Mouse (Mus musculus): ENCODE results near the gene Birc6. TPM values are rescaled to one million over a fixed set of nuclear protein-coding genes. Genes with fewer than 3 reads are reported as not detected.

The Birc6 gene
- polyA plus RNA-seq (2012), result 0.73 and 1.1 TPM in 2 replicates

DNA sequence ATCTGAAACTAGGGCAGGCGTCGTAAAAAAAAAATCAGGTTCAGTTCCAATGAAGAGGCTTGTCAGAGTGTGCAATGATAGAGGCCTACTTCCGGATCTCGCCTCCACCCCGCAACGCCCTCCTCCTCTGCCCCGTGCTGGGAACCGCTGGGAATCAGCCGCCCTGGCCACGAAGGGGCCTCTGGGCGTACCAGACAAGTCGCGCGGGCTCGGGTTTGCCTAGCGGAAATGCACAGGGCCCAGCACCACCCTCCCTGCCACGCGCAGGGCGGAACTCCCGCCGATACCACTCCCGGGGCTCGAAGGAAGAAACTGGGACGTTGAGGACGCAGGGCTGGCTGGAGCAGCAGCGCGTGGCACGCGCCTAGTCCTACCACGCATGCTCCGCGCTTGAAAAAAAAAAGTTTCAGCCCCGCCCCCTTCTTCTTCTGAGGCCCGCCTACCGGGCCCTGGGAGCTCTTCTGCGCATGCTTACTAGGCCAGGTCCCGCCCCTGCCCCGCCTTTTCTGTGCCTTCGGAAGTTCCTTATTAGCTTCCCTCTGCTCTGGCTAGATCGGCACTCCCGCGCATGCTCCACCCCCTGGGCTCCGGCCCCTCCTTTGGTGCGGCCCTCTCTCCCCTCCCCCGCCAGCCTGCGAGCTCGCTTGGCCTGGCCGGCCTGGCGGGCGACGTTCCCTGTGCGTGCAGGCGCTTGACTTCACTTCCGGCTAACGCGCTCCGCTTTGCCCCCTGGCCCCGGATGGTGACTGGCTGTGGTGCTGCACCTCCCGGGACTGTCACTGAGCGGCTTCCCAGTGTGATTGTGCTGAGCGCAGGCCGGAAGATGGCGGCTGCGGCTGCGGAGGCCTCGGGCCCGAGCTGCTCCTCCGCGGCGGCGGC is at the start of gene Birc6:
Birc6 (plus strand) TSS at position 567 of the 879 bp plus-strand sequence.
- Histone ChIP-seq H3K27me3 (ENCODE audit: control insufficient read depth) (no peaks in the 10 kb centered on the region), H3K9me3 (ENCODE audit: control insufficient read depth, low read length) (no peaks in the 10 kb centered on the region; the same call in 1 of the 2 replicates), H3K4me1 (ENCODE audit: control insufficient read depth) (peaks cover 43% of the 10 kb centered on the region), H3K4me3 (replicated peaks) (peak within 1 kb of the TSS; percentile 90), H3K36me3 (ENCODE audit: control insufficient read depth) (peaks cover 3% of the 10 kb centered on the region)
- TF ChIP-seq TAL1 (IDR thresholded peaks at IDR 0.05; ENCODE audit: low read length), result no peak
- no peak for TF ChIP-seq GATA1 (IDR thresholded peaks at IDR 0.05; ENCODE audit: low read length)

DNA sequence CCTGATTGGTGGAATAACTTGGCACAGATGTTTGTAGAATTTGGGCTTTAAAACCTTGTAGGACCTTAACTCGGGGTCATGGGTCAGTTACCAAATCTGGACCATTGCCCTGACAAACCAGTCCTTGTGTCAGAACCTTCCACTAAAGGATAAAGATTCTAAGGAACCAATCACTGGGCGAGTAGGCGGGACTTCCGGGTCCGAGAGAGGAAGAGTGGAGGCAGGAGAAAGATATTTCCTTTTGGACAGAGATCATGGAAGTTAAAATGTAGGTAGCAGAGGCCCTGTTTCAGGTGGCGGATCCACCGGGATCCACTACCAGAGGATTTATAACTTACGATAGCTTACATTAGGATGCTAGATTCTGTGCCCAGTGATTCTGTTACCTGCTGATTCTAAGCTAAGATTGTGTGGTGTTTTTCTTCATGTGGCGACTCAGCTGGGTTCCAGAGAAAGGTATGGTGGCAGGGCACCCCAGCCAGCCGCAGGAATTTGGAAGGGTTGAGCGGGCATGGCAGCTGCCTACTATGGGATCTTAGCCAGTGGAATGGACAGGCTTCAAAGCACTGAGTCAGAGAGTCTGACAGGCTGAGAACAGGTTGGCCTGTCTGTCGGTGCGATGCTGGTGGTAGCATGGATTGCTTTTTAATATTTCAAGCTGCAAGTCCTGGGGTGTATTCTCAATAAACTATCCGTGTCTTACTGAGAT is 47.6 kb upstream of the Birc6 start:
- no peaks in the 10 kb centered on the region for H3K9me3 ChIP-seq (ENCODE audit: control insufficient read depth, low read length)
- TF ChIP-seq TAL1 (IDR thresholded peaks at IDR 0.05; ENCODE audit: low read length) (no peak), GATA1 (IDR thresholded peaks at IDR 0.05; ENCODE audit: low read length) (no peak)
- no peaks in the 10 kb centered on the region for H3K36me3 ChIP-seq (ENCODE audit: control insufficient read depth)
- H3K27me3 ChIP-seq (ENCODE audit: control insufficient read depth), result peaks cover 5% of the 10 kb centered on the region
- no peaks in the 10 kb centered on the region for H3K4me1 ChIP-seq (ENCODE audit: control insufficient read depth)
- no peak overlapping the region for H3K4me3 ChIP-seq (replicated peaks)

DNA sequence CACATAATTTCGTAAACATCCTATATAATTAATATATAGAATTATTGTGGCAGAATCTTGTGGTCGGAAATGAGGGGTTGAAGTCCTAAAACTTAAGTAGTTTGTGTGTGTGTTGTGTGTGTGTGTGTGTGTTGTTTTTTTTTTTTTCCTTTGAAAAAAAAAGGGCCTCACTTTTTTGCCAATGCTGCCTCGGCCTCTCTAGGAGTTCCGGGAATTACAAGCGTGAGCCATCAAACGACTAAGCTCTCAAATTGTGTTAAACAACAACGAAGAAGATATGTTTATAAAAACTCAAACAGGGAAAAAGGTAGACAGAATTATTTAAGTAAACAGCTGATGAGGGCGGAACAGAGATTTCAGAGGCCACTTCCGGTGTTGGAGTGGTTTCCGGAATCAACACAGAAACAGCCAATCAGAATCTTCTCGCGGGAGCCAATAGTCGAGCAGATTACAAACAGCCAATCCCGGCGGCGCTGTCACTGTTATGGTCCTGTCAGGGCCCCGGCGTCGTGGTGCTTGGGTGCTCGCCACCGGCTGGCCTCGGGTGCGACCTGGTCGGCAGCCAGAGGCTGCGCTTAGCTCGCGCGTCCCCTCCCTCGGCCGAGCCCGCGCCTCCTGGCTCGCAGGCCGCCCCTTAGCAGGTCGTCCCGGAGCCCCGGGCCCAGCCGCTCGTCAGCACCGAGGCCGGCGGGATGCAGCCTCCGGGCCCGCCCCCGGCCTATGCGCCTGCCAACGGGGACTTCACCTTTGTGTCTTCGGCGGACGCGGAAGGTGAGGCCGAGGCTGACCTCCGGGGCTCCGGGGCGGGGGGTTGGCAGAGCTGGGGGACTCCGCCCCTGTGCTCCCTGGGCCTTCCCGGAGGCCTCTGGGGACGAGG is 38.8 kb upstream of the Birc6 start, which contains the start of gene Yipf4:
Yipf4 (plus strand) TSS at position 470 of the 877 bp plus-strand sequence.
- Histone ChIP-seq H3K27me3 (ENCODE audit: control insufficient read depth) (peaks cover 10% of the 10 kb centered on the region), H3K4me1 (ENCODE audit: control insufficient read depth) (peaks cover 16% of the 10 kb centered on the region), H3K4me3 (replicated peaks) (peak within 1 kb of the TSS; percentile 97), H3K36me3 (ENCODE audit: control insufficient read depth) (peaks cover 28% of the 10 kb centered on the region), H3K9me3 (ENCODE audit: control insufficient read depth, low read length) (no peaks in the 10 kb centered on the region)
- TF ChIP-seq GATA1 (IDR thresholded peaks at IDR 0.05; ENCODE audit: low read length), result no peak

DNA sequence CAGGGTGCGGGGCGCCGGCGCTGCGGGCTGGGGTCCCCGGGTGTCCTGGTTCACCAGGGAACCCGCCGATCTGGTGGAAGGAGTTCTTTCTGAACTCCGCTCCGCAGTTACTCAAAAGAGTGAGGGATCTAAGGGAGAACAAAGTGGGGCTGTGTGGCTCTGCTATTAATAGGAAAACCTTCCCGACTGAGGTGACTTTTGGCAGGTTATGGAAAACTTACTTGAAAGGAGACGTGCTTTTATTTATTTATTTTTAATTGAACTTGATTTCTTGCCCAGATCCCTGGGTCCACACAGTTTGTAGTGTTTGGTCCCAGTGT is 38.2 kb upstream of the Birc6 start:
- peaks cover 34% of the 10 kb centered on the region for H3K36me3 ChIP-seq (ENCODE audit: control insufficient read depth)

DNA sequence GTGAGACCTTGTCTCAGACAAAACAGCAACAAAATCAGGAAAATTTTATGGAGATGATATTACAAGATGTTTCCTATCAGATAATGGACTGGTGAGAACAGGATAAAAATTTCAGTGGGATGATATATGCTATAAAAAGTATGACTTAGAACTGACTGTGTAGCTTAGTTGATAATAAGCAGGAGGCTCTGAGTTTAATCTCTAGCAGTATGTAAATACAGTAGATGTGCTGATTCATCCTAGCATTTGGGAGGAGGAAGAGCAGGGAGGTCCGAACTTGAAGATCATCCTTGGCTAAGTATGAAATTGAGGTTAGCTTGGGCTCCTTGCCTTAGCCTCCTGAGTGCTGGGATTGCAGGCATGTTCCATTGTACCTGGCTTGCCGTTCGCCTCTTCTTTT is 36.5 kb upstream of the Birc6 start:
- H3K36me3 ChIP-seq (ENCODE audit: control insufficient read depth), result peaks cover 51% of the 10 kb centered on the region
- TF ChIP-seq TAL1 (IDR thresholded peaks at IDR 0.05; ENCODE audit: low read length), result no peak
- peak; percentile 63 for TF ChIP-seq GATA1 (IDR thresholded peaks at IDR 0.05; ENCODE audit: low read length)

More for the DNA sequence above, 38.2 kb upstream of the Birc6 start:
- H3K27me3 ChIP-seq (ENCODE audit: control insufficient read depth), result peaks cover 9% of the 10 kb centered on the region
- no peak for TF ChIP-seq TAL1 (IDR thresholded peaks at IDR 0.05; ENCODE audit: low read length)
- TF ChIP-seq GATA1 (IDR thresholded peaks at IDR 0.05; ENCODE audit: low read length), result no peak
- peaks cover 16% of the 10 kb centered on the region for H3K4me1 ChIP-seq (ENCODE audit: control insufficient read depth)
- H3K9me3 ChIP-seq (ENCODE audit: control insufficient read depth, low read length), result no peaks in the 10 kb centered on the region
- H3K4me3 ChIP-seq (replicated peaks), result peak overlapping the region; percentile 97

DNA sequence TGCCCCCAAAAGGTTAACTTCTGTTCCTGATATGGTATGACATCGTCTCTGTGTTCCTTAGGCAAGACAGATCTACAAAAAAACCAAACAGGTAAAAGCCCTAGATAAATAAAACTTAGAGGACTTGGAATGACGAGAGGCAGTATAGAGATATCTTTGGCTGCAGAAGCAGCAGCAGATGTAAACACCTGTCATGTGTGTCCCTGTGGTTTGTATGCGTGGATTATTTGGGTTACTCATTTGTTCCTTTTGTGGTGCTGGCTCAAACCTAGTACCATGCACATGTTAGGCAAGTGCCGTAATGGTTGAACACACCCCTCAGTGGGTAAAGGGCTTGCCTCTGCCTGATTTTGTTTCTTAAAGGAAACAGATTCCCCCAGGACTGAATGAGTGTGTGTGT is 27.9 kb upstream of the Birc6 start:
- no peak overlapping the region for H3K4me3 ChIP-seq (replicated peaks)
- H3K27me3 ChIP-seq (ENCODE audit: control insufficient read depth), result no peaks in the 10 kb centered on the region
- no peaks in the 10 kb centered on the region for H3K9me3 ChIP-seq (ENCODE audit: control insufficient read depth, low read length)
- no peaks in the 10 kb centered on the region for H3K4me1 ChIP-seq (ENCODE audit: control insufficient read depth)
- TF ChIP-seq TAL1 (IDR thresholded peaks at IDR 0.05; ENCODE audit: low read length), result no peak
- no peak for TF ChIP-seq GATA1 (IDR thresholded peaks at IDR 0.05; ENCODE audit: low read length)
- peaks cover 63% of the 10 kb centered on the region for H3K36me3 ChIP-seq (ENCODE audit: control insufficient read depth)

More for the DNA sequence above, 36.5 kb upstream of the Birc6 start:
- peaks cover 4% of the 10 kb centered on the region; the same call in 1 of the 2 replicates for H3K27me3 ChIP-seq (ENCODE audit: control insufficient read depth)
- peak overlapping the region; percentile 97 for H3K4me3 ChIP-seq (replicated peaks)
- H3K4me1 ChIP-seq (ENCODE audit: control insufficient read depth), result peaks cover 16% of the 10 kb centered on the region
- no peaks in the 10 kb centered on the region for H3K9me3 ChIP-seq (ENCODE audit: control insufficient read depth, low read length)

DNA sequence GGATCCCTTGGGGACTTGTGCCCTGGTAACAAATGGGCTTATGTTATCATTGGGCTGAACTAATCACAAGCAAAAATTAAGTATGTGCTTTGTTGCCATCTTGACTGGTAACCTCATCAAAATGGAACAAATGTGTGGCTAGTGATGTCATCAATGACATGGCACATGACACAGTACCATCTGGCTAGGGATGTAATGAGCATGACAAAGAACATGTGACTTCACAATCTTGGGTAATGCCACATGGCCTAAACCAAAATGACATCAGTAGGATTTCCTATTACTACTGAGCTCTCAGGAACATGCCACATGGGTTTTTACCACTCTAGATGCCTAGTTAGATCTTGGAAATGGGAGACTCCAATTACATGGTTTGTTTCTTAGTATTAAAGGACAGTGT is 27.0 kb upstream of the Birc6 start:
- H3K27me3 ChIP-seq (ENCODE audit: control insufficient read depth), result no peaks in the 10 kb centered on the region
- no peaks in the 10 kb centered on the region for H3K4me1 ChIP-seq (ENCODE audit: control insufficient read depth)
- no peaks in the 10 kb centered on the region for H3K9me3 ChIP-seq (ENCODE audit: control insufficient read depth, low read length)
- peaks cover 55% of the 10 kb centered on the region for H3K36me3 ChIP-seq (ENCODE audit: control insufficient read depth)
- H3K4me3 ChIP-seq (replicated peaks), result no peak overlapping the region
- TF ChIP-seq TAL1 (IDR thresholded peaks at IDR 0.05; ENCODE audit: low read length), result no peak
- TF ChIP-seq GATA1 (IDR thresholded peaks at IDR 0.05; ENCODE audit: low read length), result no peak

DNA sequence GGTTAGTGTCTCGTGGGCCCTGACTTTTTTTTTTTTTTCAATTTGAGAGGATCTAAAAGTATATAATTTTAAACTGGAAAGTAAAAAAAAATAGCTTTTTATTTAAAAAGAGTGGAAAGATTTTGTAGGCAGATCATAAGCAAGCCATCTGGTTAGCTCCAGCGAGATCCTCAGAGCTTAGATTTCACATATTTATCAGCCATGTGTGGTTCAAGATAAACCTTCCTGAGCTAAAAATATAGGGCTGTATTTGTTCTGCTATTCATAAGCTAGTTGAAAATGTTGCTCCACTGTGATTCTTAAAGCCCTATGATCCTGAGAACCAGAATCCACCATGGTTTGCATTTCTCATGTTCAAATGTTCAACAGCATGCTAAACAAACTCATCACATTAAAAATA is 20.2 kb upstream of the Birc6 start:
- Histone ChIP-seq H3K27me3 (ENCODE audit: control insufficient read depth) (no peaks in the 10 kb centered on the region), H3K4me3 (replicated peaks) (no peak overlapping the region), H3K9me3 (ENCODE audit: control insufficient read depth, low read length) (no peaks in the 10 kb centered on the region), H3K36me3 (ENCODE audit: control insufficient read depth) (no peaks in the 10 kb centered on the region), H3K4me1 (ENCODE audit: control insufficient read depth) (peaks cover 7% of the 10 kb centered on the region)
- TF ChIP-seq GATA1 (IDR thresholded peaks at IDR 0.05; ENCODE audit: low read length), result no peak
- no peak for TF ChIP-seq TAL1 (IDR thresholded peaks at IDR 0.05; ENCODE audit: low read length)
